Mouse (Mus musculus): ENCODE measurements around the gene Mtap. TPM values are rescaled to one million over a fixed set of nuclear protein-coding genes. Genes with fewer than 3 reads are reported as not detected.
A peak's percentile ranks its signal among the peaks of the same experiment; 100 is the strongest.

The Mtap gene
- polyA plus RNA-seq, 1 experiment = 66.0 TPM

GRCm38 (mm10) chr4:89128080-89128936, 8.6 kb upstream of the Mtap start:
- H3K4me3 ChIP-seq (ENCODE audit: low read depth, low read length) = no peak overlapping the region; the same call in 1 of the 2 replicates

GRCm38 (mm10) chr4:89128937-89129277, 8.0 kb upstream of the Mtap start:
- Histone ChIP-seq H3K27ac (ENCODE audit: insufficient read depth, low read length) (no peak overlapping the region), H3K4me3 (ENCODE audit: low read depth, low read length) (no peak overlapping the region)

More at GRCm38 (mm10) chr4:89128080-89128936, 8.6 kb upstream of the Mtap start:
- peak overlapping the region; percentile 58 for H3K9ac ChIP-seq (ENCODE audit: low read depth, poor library complexity, severe bottlenecking)
- H3K27ac ChIP-seq (ENCODE audit: insufficient read depth, low read length) = peak overlapping the region; percentile 70
- no peaks in the 10 kb centered on the region for H3K9me3 ChIP-seq (replicated peaks; ENCODE audit: control insufficient read depth, insufficient read depth, low read length, poor library complexity, severe bottlenecking)
- H3K4me1 ChIP-seq (ENCODE audit: control insufficient read depth, insufficient read depth, low read length) = no peaks in the 10 kb centered on the region
- H3K27me3 ChIP-seq (ENCODE audit: control insufficient read depth, insufficient read depth, low read length, poor library complexity, severe bottlenecking) = no peaks in the 10 kb centered on the region; the same call in 1 of the 2 replicates
- no peaks in the 10 kb centered on the region for H3K36me3 ChIP-seq (ENCODE audit: control insufficient read depth, insufficient read depth, low read length, poor library complexity, severe bottlenecking)
- peak; percentile 91 for TF ChIP-seq CTCF (IDR thresholded peaks at IDR 0.05; ENCODE audit: low read depth, low read length)
- TF ChIP-seq POLR2A (IDR thresholded peaks at IDR 0.05; ENCODE audit: insufficient read depth, low read length) = no peak
- no peak for TF ChIP-seq EP300 (IDR thresholded peaks at IDR 0.05; ENCODE audit: insufficient read depth, low read depth, low read length)

GRCm38 (mm10) chr4:89129311-89129913, 7.5 kb upstream of the Mtap start:
- Histone ChIP-seq H3K4me1 (ENCODE audit: control insufficient read depth, insufficient read depth, low read length) (no peaks in the 10 kb centered on the region), H3K27me3 (ENCODE audit: control insufficient read depth, insufficient read depth, low read length, poor library complexity, severe bottlenecking) (no peaks in the 10 kb centered on the region; the same call in 1 of the 2 replicates), H3K4me3 (ENCODE audit: low read depth, low read length) (no peak overlapping the region), H3K9ac (ENCODE audit: low read depth, poor library complexity, severe bottlenecking) (no peak overlapping the region), H3K9me3 (replicated peaks; ENCODE audit: control insufficient read depth, insufficient read depth, low read length, poor library complexity, severe bottlenecking) (no peaks in the 10 kb centered on the region), H3K27ac (ENCODE audit: insufficient read depth, low read length) (no peak overlapping the region), H3K36me3 (ENCODE audit: control insufficient read depth, insufficient read depth, low read length, poor library complexity, severe bottlenecking) (no peaks in the 10 kb centered on the region)
- TF ChIP-seq CTCF (IDR thresholded peaks at IDR 0.05; ENCODE audit: low read depth, low read length) (no peak), POLR2A (IDR thresholded peaks at IDR 0.05; ENCODE audit: insufficient read depth, low read length) (no peak), EP300 (IDR thresholded peaks at IDR 0.05; ENCODE audit: insufficient read depth, low read depth, low read length) (no peak)

More at GRCm38 (mm10) chr4:89128937-89129277, 8.0 kb upstream of the Mtap start:
- TF ChIP-seq CTCF (IDR thresholded peaks at IDR 0.05; ENCODE audit: low read depth, low read length) = no peak
- TF ChIP-seq EP300 (IDR thresholded peaks at IDR 0.05; ENCODE audit: insufficient read depth, low read depth, low read length) = no peak
- TF ChIP-seq POLR2A (IDR thresholded peaks at IDR 0.05; ENCODE audit: insufficient read depth, low read length) = no peak
- H3K4me1 ChIP-seq (ENCODE audit: control insufficient read depth, insufficient read depth, low read length) = no peaks in the 10 kb centered on the region
- no peaks in the 10 kb centered on the region; the same call in 1 of the 2 replicates for H3K27me3 ChIP-seq (ENCODE audit: control insufficient read depth, insufficient read depth, low read length, poor library complexity, severe bottlenecking)
- no peaks in the 10 kb centered on the region for H3K36me3 ChIP-seq (ENCODE audit: control insufficient read depth, insufficient read depth, low read length, poor library complexity, severe bottlenecking)
- H3K9me3 ChIP-seq (replicated peaks; ENCODE audit: control insufficient read depth, insufficient read depth, low read length, poor library complexity, severe bottlenecking) = no peaks in the 10 kb centered on the region
- H3K9ac ChIP-seq (ENCODE audit: low read depth, poor library complexity, severe bottlenecking) = no peak overlapping the region; the same call in 1 of the 2 replicates

GRCm38 (mm10) chr4:89131795-89132194, 5.1 kb upstream of the Mtap start:
- TF ChIP-seq EP300 (IDR thresholded peaks at IDR 0.05; ENCODE audit: insufficient read depth, low read depth, low read length) = no peak
- TF ChIP-seq POLR2A (IDR thresholded peaks at IDR 0.05; ENCODE audit: insufficient read depth, low read length) = no peak
- no peak for TF ChIP-seq CTCF (IDR thresholded peaks at IDR 0.05; ENCODE audit: low read depth, low read length)
- Histone ChIP-seq H3K27me3 (ENCODE audit: control insufficient read depth, insufficient read depth, low read length, poor library complexity, severe bottlenecking) (no peaks in the 10 kb centered on the region), H3K27ac (ENCODE audit: insufficient read depth, low read length) (no peak overlapping the region), H3K4me3 (ENCODE audit: low read depth, low read length) (no peak overlapping the region), H3K9ac (ENCODE audit: low read depth, poor library complexity, severe bottlenecking) (no peak overlapping the region), H3K4me1 (ENCODE audit: control insufficient read depth, insufficient read depth, low read length) (no peaks in the 10 kb centered on the region), H3K9me3 (replicated peaks; ENCODE audit: control insufficient read depth, insufficient read depth, low read length, poor library complexity, severe bottlenecking) (no peaks in the 10 kb centered on the region), H3K36me3 (ENCODE audit: control insufficient read depth, insufficient read depth, low read length, poor library complexity, severe bottlenecking) (no peaks in the 10 kb centered on the region)

- no peak overlapping the region for H3K4me3 ChIP-seq (ENCODE audit: low read depth, low read length)
- TF ChIP-seq CTCF (IDR thresholded peaks at IDR 0.05; ENCODE audit: low read depth, low read length) (no peak), POLR2A (IDR thresholded peaks at IDR 0.05; ENCODE audit: insufficient read depth, low read length) (no peak), EP300 (IDR thresholded peaks at IDR 0.05; ENCODE audit: insufficient read depth, low read depth, low read length) (no peak)
- H3K27me3 ChIP-seq (ENCODE audit: control insufficient read depth, insufficient read depth, low read length, poor library complexity, severe bottlenecking) = no peaks in the 10 kb centered on the region
- H3K4me1 ChIP-seq (ENCODE audit: control insufficient read depth, insufficient read depth, low read length) = no peaks in the 10 kb centered on the region
- peak overlapping the region; percentile 79 for H3K9ac ChIP-seq (ENCODE audit: low read depth, poor library complexity, severe bottlenecking)
- H3K27ac ChIP-seq (ENCODE audit: insufficient read depth, low read length) = no peak overlapping the region
- no peaks in the 10 kb centered on the region for H3K9me3 ChIP-seq (replicated peaks; ENCODE audit: control insufficient read depth, insufficient read depth, low read length, poor library complexity, severe bottlenecking)
- no peaks in the 10 kb centered on the region; the same call in 1 of the 2 replicates for H3K36me3 ChIP-seq (ENCODE audit: control insufficient read depth, insufficient read depth, low read length, poor library complexity, severe bottlenecking)
These were observed 566 bp upstream of the Mtap start for GRCm38 (mm10) chr4:89136356-89136755.
